Mouse (Mus musculus): ENCODE measurements around the gene Dleu7.

The Dleu7 gene

GRCm38 (mm10) chr14:62292488-62293339 lies at the start of gene Dleu7, which contains the start of gene Rnaseh2b:
Gene Dleu7 (minus strand): TSS chr14:62293047.
Gene Rnaseh2b (plus strand): TSS chr14:62292589.
- DNase-seq (ENCODE audit: low spot score) = peak; percentile 68

GRCm38 (mm10) chr14:62341887-62342642 lies 49.2 kb upstream of the Dleu7 start:
- DNase-seq (ENCODE audit: low spot score) = no peak

GRCm38 (mm10) chr14:62339196-62339595 lies 46.3 kb upstream of the Dleu7 start:
- DNase-seq (ENCODE audit: low spot score) = no peak

DNA sequence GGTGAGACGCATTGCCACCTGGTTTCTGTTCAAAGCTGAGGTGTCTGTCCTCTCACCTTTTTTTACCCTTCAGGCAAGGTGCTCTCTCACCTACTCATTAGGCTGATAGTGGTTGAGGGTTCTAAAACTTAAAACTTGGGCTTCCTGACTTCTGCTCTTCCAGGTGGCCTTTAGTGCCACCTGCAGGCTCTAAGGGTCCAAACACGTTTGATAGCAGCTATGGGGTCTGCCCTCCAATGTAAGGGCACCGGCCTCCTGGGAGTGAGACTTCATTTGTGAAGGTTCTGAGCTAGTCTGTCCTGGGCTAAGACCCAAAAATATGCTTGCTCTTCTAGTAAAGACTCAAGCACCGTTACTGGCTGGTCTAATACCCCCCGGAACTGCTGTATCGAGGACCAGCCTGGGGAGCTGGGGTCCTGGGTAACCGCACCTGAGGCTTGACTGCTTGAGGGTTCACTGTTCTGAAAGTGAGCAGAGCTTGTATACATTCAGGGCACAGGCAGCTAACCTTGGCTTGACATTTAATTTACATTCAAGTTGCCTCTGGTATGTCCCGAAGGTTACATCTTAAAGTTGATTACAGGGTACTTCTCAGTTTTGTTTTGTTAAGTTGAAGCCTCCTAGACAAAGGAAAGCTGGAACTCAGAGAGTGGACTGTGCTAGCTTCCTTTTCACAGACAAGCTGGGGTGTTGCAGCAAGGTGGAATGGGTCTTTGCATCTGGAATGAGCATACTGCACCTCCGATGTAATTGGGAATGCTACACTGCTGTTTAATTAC lies 41.3 kb upstream of the Dleu7 start:
- DNase-seq (ENCODE audit: low spot score) = peak; percentile 11

- DNase-seq (ENCODE audit: low spot score) = peak; percentile 91
These were observed 39.2 kb upstream of the Dleu7 start for GRCm38 (mm10) chr14:62331866-62332619.

DNA sequence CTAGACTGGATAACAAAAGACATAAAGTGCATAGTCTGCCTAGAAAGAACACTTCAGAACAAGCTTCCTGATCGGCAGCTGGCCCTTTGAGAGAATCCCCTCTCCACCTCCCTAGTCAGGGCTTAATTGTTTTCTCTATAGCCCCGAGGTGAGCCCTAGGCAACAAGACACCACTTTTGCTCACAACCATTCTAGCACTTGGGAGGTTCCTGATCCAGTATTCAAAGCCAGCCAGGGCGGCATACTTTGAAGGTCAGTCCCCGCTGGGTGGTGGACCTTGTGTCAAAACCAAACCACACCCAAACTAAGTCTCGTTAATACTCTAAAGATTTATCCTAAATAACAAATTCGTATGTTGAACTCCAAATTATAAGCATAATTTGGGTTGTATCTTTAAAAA lies 38.6 kb upstream of the Dleu7 start:
- peak; percentile 28 for DNase-seq (ENCODE audit: low spot score)

DNA sequence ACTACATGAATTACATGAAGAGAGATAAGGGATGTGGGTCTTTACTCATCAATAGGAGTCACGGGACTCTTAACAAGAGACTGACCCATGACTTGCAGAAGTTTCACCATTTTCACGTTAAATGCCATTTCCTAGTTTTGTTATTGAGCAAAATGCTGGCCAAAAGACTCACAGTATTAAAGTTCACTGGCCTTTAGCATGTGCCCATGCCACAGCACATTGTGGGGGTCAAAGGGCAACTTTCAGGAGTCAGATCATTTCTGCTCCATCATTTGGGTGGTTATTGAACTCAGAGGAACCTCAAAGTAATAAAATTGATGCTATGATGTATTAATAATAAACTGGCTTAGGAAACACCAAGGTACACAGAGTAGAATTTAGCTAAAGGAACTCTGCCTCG lies 36.8 kb upstream of the Dleu7 start:
- no peak for DNase-seq (ENCODE audit: low spot score)

- peak; percentile 36 for DNase-seq (ENCODE audit: low spot score)
These were observed 35.8 kb upstream of the Dleu7 start for GRCm38 (mm10) chr14:62328606-62329005.

DNA sequence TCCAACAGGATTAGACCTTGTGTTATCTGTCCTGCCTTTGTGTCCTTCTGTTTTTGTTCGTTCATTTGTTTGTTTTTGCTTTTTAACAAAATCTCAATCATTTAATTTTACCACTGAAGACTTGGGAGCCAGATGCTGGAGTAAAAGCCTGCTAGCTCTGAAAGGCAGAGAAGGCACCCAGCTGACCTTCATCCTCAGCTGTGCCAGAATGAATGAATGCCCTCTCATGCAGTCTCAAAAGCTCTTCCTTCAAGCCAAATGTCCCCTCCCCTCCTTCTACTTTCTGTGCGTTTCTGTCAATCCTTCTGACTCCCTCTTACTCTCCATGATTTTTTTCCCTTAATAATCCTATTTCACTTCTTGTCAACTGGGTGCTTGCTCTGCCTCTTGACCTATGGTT lies 34.3 kb upstream of the Dleu7 start:
- DNase-seq (ENCODE audit: low spot score) = no peak

DNA sequence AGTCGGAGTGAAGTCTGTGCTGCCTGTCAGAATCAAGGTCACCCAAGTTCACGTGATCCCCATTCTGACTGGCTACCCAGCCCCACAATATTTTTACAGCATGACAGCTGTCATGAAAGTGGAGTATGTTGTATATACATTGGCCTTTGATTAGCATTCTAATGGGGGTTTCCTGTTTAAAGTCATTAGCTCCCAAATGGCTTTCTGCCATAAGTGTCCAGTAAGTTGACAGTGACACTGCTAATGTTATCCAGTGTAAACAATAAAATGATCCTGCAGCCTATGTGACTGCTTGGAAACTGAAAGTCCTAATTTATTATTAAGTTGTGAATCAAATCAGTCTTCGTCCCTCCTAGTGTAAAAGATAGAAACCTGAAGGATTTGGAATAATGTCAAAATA lies 33.2 kb upstream of the Dleu7 start:
- DNase-seq (ENCODE audit: low spot score) = no peak

- DNase-seq (ENCODE audit: low spot score) = no peak
These were observed 32.1 kb upstream of the Dleu7 start for GRCm38 (mm10) chr14:62324943-62325342.

GRCm38 (mm10) chr14:62323457-62323856 lies 30.6 kb upstream of the Dleu7 start:
- peak; percentile 24 for DNase-seq (ENCODE audit: low spot score)

GRCm38 (mm10) chr14:62322581-62323344 lies 29.9 kb upstream of the Dleu7 start:
- peak; percentile 32 for DNase-seq (ENCODE audit: low spot score)

GRCm38 (mm10) chr14:62311672-62312071 lies 18.8 kb upstream of the Dleu7 start:
- DNase-seq (ENCODE audit: low spot score) = no peak

DNA sequence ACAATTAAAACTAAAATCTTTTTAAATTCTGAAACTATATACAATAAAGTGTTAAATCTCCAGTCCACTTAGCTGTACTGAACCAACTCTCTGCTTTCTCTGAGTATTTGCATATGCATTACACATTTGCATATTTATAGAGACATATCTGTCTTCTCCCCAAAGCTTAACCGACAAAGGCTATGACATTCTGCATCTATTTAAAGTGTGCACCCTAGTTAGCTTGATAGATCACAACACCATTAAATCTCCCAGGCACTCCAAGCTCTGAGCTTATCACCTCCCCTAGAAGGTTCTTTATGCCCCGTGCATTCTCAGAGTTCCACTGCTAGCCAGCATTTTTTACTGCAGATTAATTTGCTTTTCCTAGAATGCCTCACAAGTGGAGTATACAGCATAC lies 16.2 kb upstream of the Dleu7 start:
- no peak for DNase-seq (ENCODE audit: low spot score)

DNA sequence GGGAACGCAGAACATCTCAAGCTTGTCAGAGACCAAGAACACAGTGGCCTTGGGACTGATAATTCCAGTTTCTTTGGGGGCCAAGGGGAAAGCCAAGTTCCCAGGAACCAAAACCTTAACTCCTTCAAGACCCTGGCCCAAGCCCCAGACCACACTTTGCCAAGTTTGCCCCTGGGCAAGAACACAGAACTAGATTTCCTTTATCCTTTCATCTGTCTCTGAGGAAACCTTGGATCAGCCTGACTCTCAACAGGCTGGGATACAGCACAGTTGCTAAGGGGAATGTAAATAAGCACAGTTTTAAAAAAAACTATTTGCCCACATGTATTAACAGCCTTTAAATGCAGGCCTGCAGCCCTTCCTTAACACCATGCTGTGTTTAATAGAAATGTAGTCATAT lies 14.7 kb upstream of the Dleu7 start:
- DNase-seq (ENCODE audit: low spot score) = peak; percentile 54

GRCm38 (mm10) chr14:62300031-62300430 lies 7.2 kb upstream of the Dleu7 start:
- DNase-seq (ENCODE audit: low spot score) = no peak

GRCm38 (mm10) chr14:62298808-62299207 lies 6.0 kb upstream of the Dleu7 start:
- DNase-seq (ENCODE audit: low spot score) = no peak

GRCm38 (mm10) chr14:62292166-62292487 lies 720 bp downstream of the Dleu7 start:
- no peak for DNase-seq (ENCODE audit: low spot score)

DNA sequence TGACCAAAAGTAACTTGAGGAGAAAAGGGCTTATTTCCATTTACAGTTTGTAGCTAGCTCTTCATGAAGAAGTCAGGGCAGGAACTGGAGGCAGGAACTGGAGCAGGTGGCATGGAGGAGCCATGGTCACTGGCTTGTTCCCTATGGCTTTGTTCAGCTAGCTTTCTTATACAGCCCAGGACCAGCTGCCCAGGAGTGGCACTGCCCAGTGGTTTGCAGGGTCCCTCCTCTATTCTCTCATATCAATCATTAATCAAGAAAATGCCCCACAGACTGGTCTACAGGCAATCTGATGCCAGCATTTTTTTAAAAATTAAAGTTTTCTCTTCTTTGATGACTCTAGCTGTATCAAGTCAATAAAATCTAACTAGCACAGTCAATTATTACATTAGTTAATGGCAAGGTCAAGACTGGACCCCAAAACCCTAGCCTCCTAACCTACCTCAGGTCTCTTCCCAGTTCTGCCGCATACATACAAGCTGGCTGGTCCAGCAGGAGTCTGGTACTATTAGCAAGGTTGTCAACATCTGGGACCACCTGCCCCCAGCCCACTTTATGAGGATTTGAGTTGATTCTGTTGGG lies 1.4 kb downstream of the Dleu7 start:
- no peak for DNase-seq (ENCODE audit: low spot score)

- no peak for DNase-seq (ENCODE audit: low spot score)
These were observed 4.1 kb downstream of the Dleu7 start for GRCm38 (mm10) chr14:62288731-62289130.

Measured in testis, postnatal 10 days (tissue).